Mouse (Mus musculus) hindbrain, embryonic 15.5 days (tissue): ENCODE results near the gene Lkaaear1. TPM values are rescaled to one million over a fixed set of nuclear protein-coding genes. Genes with fewer than 3 reads are reported as not detected.
A peak's percentile ranks its signal among the peaks of the same experiment; 100 is the strongest.

ENCODE experiments used
- ATAC-seq: fragments of 200-750 bp; cut with Nextera tagmentation; 2 replicates; pipeline ENCODE4 v1.8.0; 2017; ENCODE audit warnings: low read depth, moderate number of reproducible peaks, moderate TSS enrichment; ENCODE audit not compliant: low FRiP score
- H3K27ac ChIP-seq: fragments of 300-500 bp; sonication (generic); replicated peaks from 2 replicates; pipeline ENCODE4 v1.5.1; 2015; ENCODE audit warnings: mild to moderate bottlenecking, inconsistent platforms
- H3K27me3 ChIP-seq: fragments of 300-500 bp; sonication (generic); 2 replicates; pipeline ENCODE4 v1.6.1; 2015; ENCODE audit warnings: control low read depth, inconsistent platforms
- H3K36me3 ChIP-seq: fragments of 300-500 bp; sonication (generic); 2 replicates; pipeline ENCODE4 v1.6.1; 2015; ENCODE audit warnings: control low read depth, inconsistent platforms
- H3K4me1 ChIP-seq: fragments of 300-500 bp; sonication (generic); replicated peaks from 2 replicates; pipeline ENCODE4 v1.6.1; 2015; ENCODE audit warnings: control low read depth, inconsistent platforms
- H3K4me2 ChIP-seq: fragments of 300-500 bp; sonication (generic); 2 replicates; pipeline ENCODE4 v1.6.1; 2015; ENCODE audit warnings: moderate library complexity, mild to moderate bottlenecking, inconsistent platforms
- H3K4me3 ChIP-seq: fragments of 300-500 bp; sonication (generic); 2 replicates; pipeline ENCODE4 v1.5.1; 2015; ENCODE audit warnings: mild to moderate bottlenecking, inconsistent platforms
- H3K9ac ChIP-seq: fragments of 300-500 bp; sonication (generic); 2 replicates; pipeline ENCODE4 v1.6.1; 2015; ENCODE audit warnings: inconsistent platforms
- H3K9me3 ChIP-seq: fragments of 300-500 bp; sonication (generic); 2 replicates; pipeline ENCODE4 v1.6.1; 2016; ENCODE audit warnings: control low read depth, inconsistent platforms
- WGBS: fragments of 180-500 bp; shearing (Covaris S2); methylation state at CpG from one replicate; pipeline ENCODE4 v1.1.7; 2015; 5-methylcytosine and 5-hydroxymethylcytosine counted together
- polyA plus RNA-seq: library from polyadenylated mRNA; unstranded; fragments of >200 nt; fragmentation: Nextera tagmentation; extraction: Ambion mirVana; gene quantifications from 2 replicates; pipeline ENCODE4 v1.2.1, GENCODE M21; 2015

The Lkaaear1 gene
- polyA plus RNA-seq, result not detected in 2 replicates

DNA sequence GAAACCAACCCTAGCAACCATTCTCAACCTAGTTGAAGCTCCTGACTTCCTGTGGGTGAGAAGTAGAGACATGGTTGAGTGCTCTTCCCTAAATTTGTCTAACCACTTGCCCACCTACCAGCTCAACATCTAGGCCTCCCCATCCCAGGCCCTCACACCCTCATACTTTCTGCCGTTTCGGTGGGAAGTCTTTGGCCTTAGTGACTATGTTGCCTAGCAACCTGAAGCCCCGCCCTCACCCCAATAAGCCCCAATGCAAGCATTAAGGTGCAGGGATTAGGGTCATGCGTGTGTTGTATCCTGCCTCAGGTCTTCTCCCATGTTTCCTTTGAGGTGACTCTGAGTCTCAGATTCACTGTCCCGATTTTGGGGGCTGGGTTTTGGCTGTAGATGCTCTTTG, at the start of gene Lkaaear1:
TSS of gene Lkaaear1 (minus strand) at position 202 of the 400 bp plus-strand sequence.
- no peaks in the 10 kb centered on the region for H3K9me3 ChIP-seq
- H3K36me3 ChIP-seq, result no peaks in the 10 kb centered on the region
- no peak within 1 kb of the TSS for H3K4me3 ChIP-seq
- peaks cover 9% of the 10 kb centered on the region for H3K4me1 ChIP-seq
- no peak within 1 kb of the TSS for H3K27ac ChIP-seq
- no peak within 1 kb of the TSS for H3K4me2 ChIP-seq
- H3K9ac ChIP-seq, result no peak within 1 kb of the TSS
- WGBS, result 47% methylated on average over 5 of the region's 5 CpGs
- no peak for ATAC-seq
- H3K27me3 ChIP-seq, result no peaks in the 10 kb centered on the region

GRCm38 (mm10) chr2:181730051-181730450, 31.8 kb upstream of the Lkaaear1 start:
- H3K36me3 ChIP-seq, result peaks cover 9% of the 10 kb centered on the region; the same call in 1 of the 2 replicates
- ATAC-seq, result no peak
- H3K9me3 ChIP-seq, result no peaks in the 10 kb centered on the region
- H3K4me1 ChIP-seq, result 0 out of 2 replicates have a peak, but pooled peaks cover 4% of the 10 kb centered on the region
- no peak overlapping the region for H3K9ac ChIP-seq
- H3K4me2 ChIP-seq, result no peak overlapping the region
- H3K27me3 ChIP-seq, result no peaks in the 10 kb centered on the region
- WGBS, result 66% methylated on average over 3 of the region's 3 CpGs
- H3K4me3 ChIP-seq, result no peak overlapping the region
- H3K27ac ChIP-seq, result no peak overlapping the region

DNA sequence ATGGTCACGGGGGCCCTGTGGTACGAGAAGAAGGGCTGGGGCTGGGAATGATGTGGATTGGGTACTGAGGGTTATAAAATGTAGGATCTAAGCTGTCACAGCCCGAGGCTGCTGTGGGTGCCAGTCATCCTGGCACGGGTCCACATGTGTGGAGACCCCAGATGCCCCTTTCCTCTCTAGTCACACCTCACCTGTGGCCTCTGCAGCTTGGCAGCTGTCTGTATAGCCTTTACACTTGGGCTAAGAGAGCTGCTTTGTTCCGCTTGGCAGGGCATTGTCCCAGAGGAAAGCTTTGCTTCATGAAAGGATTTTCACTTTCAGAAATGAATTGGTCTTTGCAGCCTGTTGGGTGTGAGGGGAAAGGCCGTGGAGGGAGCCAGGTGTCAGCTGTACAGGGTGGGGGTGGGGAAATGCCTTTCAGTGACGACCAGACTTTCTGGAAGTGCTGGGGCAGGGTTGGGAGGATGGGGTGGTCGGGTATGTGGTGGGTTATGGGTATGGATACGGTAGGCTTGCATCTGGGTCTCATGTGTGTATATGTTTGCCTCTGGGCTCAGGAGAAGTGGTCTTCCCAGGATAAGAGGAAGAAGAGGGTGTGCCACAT, 29.5 kb upstream of the Lkaaear1 start:
- Histone ChIP-seq H3K4me2 (no peak overlapping the region), H3K9me3 (no peaks in the 10 kb centered on the region), H3K4me1 (0 out of 2 replicates have a peak, but pooled peaks cover 4% of the 10 kb centered on the region), H3K36me3 (peaks cover 9% of the 10 kb centered on the region; the same call in 1 of the 2 replicates), H3K4me3 (no peak overlapping the region), H3K9ac (no peak overlapping the region), H3K27me3 (no peaks in the 10 kb centered on the region), H3K27ac (no peak overlapping the region)
- ATAC-seq, result no peak; the same call in 1 of the 2 replicates
- WGBS, result 38% methylated on average over 9 of the region's 9 CpGs

- Histone ChIP-seq H3K4me1 (peaks cover 20% of the 10 kb centered on the region), H3K9me3 (no peaks in the 10 kb centered on the region), H3K27ac (no peak overlapping the region), H3K4me3 (no peak overlapping the region), H3K36me3 (peaks cover 16% of the 10 kb centered on the region), H3K27me3 (no peaks in the 10 kb centered on the region), H3K4me2 (no peak overlapping the region), H3K9ac (no peak overlapping the region)
- 0 out of 2 replicates have a peak, but pooled peaks have one; percentile 39 for ATAC-seq
- 11% methylated on average over 3 of the region's 3 CpGs for WGBS
Observed at GRCm38 (mm10) chr2:181722213-181722612, 24.0 kb upstream of the Lkaaear1 start.

GRCm38 (mm10) chr2:181721200-181721599, 23.0 kb upstream of the Lkaaear1 start:
- H3K4me2 ChIP-seq, result no peak overlapping the region
- no peaks in the 10 kb centered on the region for H3K9me3 ChIP-seq
- no peak overlapping the region for H3K4me3 ChIP-seq
- no peak overlapping the region for H3K9ac ChIP-seq
- H3K36me3 ChIP-seq, result peaks cover 16% of the 10 kb centered on the region
- H3K27ac ChIP-seq, result no peak overlapping the region
- H3K4me1 ChIP-seq, result peaks cover 30% of the 10 kb centered on the region
- H3K27me3 ChIP-seq, result no peaks in the 10 kb centered on the region
- no peak for ATAC-seq

DNA sequence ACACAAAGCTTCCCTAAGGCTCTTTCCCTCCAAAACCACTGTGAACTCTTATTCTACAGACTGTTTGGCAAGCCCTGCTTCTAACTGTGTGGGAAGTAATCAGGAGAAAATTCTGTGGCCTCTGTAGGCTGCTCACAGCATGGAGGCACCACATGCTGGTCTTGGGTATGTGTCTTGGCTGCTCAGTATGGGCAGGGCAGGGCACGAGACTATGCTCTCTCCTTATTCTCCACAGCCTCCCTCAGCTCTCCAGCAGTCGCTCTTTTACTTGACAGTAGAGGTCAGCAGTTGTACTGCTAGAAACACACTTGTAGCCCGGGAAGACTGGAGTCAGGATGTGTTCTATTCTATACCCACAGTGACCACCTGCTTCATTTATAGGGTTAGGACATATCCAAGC, 21.8 kb upstream of the Lkaaear1 start:
- no peak overlapping the region for H3K27ac ChIP-seq
- no peak overlapping the region for H3K9ac ChIP-seq
- 33% methylated on average over 3 of the region's 3 CpGs for WGBS
- no peak for ATAC-seq
- no peak overlapping the region for H3K4me3 ChIP-seq
- no peak overlapping the region for H3K4me2 ChIP-seq
- no peaks in the 10 kb centered on the region for H3K27me3 ChIP-seq
- no peaks in the 10 kb centered on the region for H3K9me3 ChIP-seq
- peaks cover 39% of the 10 kb centered on the region for H3K4me1 ChIP-seq
- peaks cover 16% of the 10 kb centered on the region for H3K36me3 ChIP-seq

- no peak overlapping the region for H3K9ac ChIP-seq
- H3K4me3 ChIP-seq, result peak overlapping the region; percentile 62
- peaks cover 16% of the 10 kb centered on the region for H3K36me3 ChIP-seq
- H3K27me3 ChIP-seq, result no peaks in the 10 kb centered on the region
- H3K9me3 ChIP-seq, result no peaks in the 10 kb centered on the region
- peak overlapping the region; percentile 73 for H3K4me2 ChIP-seq
- ATAC-seq, result no peak
- H3K4me1 ChIP-seq, result peaks cover 60% of the 10 kb centered on the region
- no peak overlapping the region for H3K27ac ChIP-seq
- WGBS, result 44% methylated on average over 3 of the region's 3 CpGs
Observed at GRCm38 (mm10) chr2:181716991-181717390, 18.7 kb upstream of the Lkaaear1 start.

DNA sequence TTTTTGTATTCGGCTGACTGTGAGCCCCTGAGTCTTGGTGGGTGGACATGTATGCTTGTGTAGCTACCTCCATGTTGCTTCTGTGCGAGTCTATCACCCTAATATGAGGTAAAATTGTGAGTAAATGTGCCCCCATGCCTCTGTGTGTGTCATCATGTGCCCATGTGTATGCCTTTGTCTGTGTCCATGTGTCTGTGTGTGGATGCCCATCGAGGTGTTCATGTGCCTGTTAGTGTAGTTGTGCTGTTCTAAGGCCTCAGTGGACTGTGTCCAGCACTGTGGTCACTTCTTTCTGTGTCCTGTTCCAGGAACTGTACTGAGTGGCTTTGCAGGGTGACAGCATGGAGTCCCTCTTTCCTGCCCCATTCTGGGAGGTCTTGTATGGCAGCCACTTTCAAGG, 17.1 kb upstream of the Lkaaear1 start:
- 48% methylated on average over 3 of the region's 3 CpGs for WGBS
- 0 out of 2 replicates have a peak, but pooled peaks have one; percentile 1 for ATAC-seq
- peaks cover 56% of the 10 kb centered on the region for H3K4me1 ChIP-seq

DNA sequence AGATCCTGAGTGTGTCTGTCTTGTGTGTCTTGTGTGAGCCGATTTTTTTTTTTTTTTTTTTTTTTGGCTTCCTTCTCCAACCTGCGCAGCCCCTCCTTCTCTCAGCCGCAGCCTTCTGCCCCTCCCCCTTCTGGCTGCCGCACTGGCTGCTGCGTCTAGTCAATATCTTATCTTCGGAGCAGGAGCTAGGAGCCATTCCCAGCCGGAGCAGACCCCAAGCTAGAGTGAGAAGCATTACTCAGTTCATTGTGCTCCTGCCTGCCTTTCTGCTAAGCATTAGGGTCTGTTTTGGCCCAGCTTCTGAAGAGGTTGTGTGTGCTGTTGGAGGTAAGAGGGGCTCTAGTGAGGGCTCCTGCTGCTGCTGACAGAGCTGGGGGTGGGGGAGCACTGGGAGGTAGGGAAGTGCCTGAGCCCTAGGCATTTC, 16.7 kb upstream of the Lkaaear1 start, which contains the start of gene Oprl1:
TSS of gene Oprl1 (plus strand) at position 114 of the 424 bp plus-strand sequence.
- Histone ChIP-seq H3K4me2 (peak within 1 kb of the TSS; percentile 73), H3K9ac (peak within 1 kb of the TSS; percentile 75), H3K4me1 (peaks cover 51% of the 10 kb centered on the region), H3K9me3 (no peaks in the 10 kb centered on the region), H3K27ac (peak within 1 kb of the TSS; percentile 93), H3K27me3 (no peaks in the 10 kb centered on the region), H3K36me3 (peaks cover 13% of the 10 kb centered on the region), H3K4me3 (peak within 1 kb of the TSS; percentile 62)
- peak; percentile 83 for ATAC-seq
- 1% methylated on average over 7 of the region's 7 CpGs for WGBS

More for the DNA sequence above, 17.1 kb upstream of the Lkaaear1 start:
- Histone ChIP-seq H3K9ac (peak overlapping the region; percentile 75), H3K27ac (peak overlapping the region; percentile 93), H3K9me3 (no peaks in the 10 kb centered on the region), H3K4me3 (peak overlapping the region; percentile 62), H3K4me2 (peak overlapping the region; percentile 73), H3K36me3 (peaks cover 16% of the 10 kb centered on the region), H3K27me3 (no peaks in the 10 kb centered on the region)

- no peak overlapping the region; the same call in 1 of the 2 replicates for H3K9ac ChIP-seq
- peaks cover 51% of the 10 kb centered on the region for H3K4me1 ChIP-seq
- H3K4me2 ChIP-seq, result peak overlapping the region; percentile 73
- WGBS, result 45% methylated on average over 1 of the region's 1 CpGs
- ATAC-seq, result peak; percentile 85
- no peaks in the 10 kb centered on the region for H3K9me3 ChIP-seq
- peak overlapping the region; percentile 93 for H3K27ac ChIP-seq
- peaks cover 3% of the 10 kb centered on the region; the same call in 1 of the 2 replicates for H3K36me3 ChIP-seq
- no peaks in the 10 kb centered on the region for H3K27me3 ChIP-seq
- H3K4me3 ChIP-seq, result 0 out of 2 replicates have a peak overlapping the region, but pooled peaks have one; percentile 62
Observed at GRCm38 (mm10) chr2:181713749-181714148, 15.5 kb upstream of the Lkaaear1 start.

DNA sequence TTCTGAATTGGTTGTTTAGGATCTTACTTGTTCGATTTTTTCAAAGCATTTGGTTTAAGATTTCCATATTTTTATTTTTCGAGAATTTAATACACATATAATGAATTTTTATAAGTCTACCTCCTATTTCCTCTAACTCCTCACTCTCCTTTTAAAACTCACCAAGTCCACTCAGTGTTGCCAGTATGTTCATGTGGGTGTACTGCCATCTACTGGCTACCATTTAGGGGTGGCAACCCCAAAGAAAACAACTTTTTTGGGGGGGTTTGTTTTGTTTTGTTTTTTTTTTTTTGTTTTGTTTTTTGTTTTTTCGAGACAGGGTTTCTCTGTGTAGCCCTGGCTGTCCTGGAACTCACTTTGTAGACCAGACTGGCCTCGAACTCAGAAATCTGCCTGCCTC, 8.4 kb upstream of the Lkaaear1 start:
- no peaks in the 10 kb centered on the region for H3K9me3 ChIP-seq
- H3K4me2 ChIP-seq, result no peak overlapping the region
- no peak for ATAC-seq
- no peak overlapping the region for H3K27ac ChIP-seq
- no peak overlapping the region for H3K4me3 ChIP-seq
- no peak overlapping the region for H3K9ac ChIP-seq
- 37% methylated on average over 4 of the region's 4 CpGs for WGBS
- H3K27me3 ChIP-seq, result no peaks in the 10 kb centered on the region
- H3K4me1 ChIP-seq, result no peaks in the 10 kb centered on the region
- H3K36me3 ChIP-seq, result no peaks in the 10 kb centered on the region

GRCm38 (mm10) chr2:181696801-181697420, 1.3 kb downstream of the Lkaaear1 start:
- Histone ChIP-seq H3K9me3 (no peaks in the 10 kb centered on the region), H3K27ac (no peak overlapping the region), H3K27me3 (no peaks in the 10 kb centered on the region), H3K9ac (no peak overlapping the region), H3K4me1 (peaks cover 23% of the 10 kb centered on the region), H3K36me3 (no peaks in the 10 kb centered on the region), H3K4me3 (no peak overlapping the region), H3K4me2 (no peak overlapping the region)
- WGBS, result 78% methylated on average over 33 of the region's 33 CpGs
- ATAC-seq, result no peak
